Mouse (Mus musculus) heart, embryonic 10.5 days (tissue): ENCODE data around the gene Pcid2. TPM values are rescaled to one million over a fixed set of nuclear protein-coding genes. Genes with fewer than 3 reads are reported as not detected.

ENCODE experiments used
- DNase-seq: peaks from one replicate; pipeline ENCODE4 v3.0.0-alpha.2; 2017; ENCODE audit warnings: low spot score
- H3K27ac ChIP-seq: fragments of 300-500 bp; sonication (generic); 2 replicates; pipeline ENCODE4 v1.5.1; 2016; ENCODE audit warnings: mild to moderate bottlenecking
- H3K27me3 ChIP-seq: fragments of 300-500 bp; sonication (generic); 2 replicates; pipeline ENCODE4 v1.6.1; 2016; ENCODE audit warnings: mild to moderate bottlenecking; ENCODE audit not compliant: poor library complexity, insufficient read depth, severe bottlenecking
- H3K36me3 ChIP-seq: fragments of 300-500 bp; sonication (generic); 2 replicates; pipeline ENCODE4 v1.6.1; 2016; ENCODE audit warnings: mild to moderate bottlenecking, moderate library complexity
- H3K4me1 ChIP-seq: fragments of 300-500 bp; sonication (generic); 2 replicates; pipeline ENCODE4 v1.6.1; 2016; ENCODE audit warnings: mild to moderate bottlenecking
- H3K4me3 ChIP-seq: fragments of 300-500 bp; sonication (generic); 2 replicates; pipeline ENCODE4 v1.5.1; 2016; ENCODE audit warnings: mild to moderate bottlenecking, moderate library complexity
- H3K9me3 ChIP-seq: fragments of 300-500 bp; sonication (generic); 2 replicates; pipeline ENCODE4 v1.6.1; 2016; ENCODE audit warnings: mild to moderate bottlenecking, moderate library complexity
- WGBS: fragments of 180-500 bp; shearing (Covaris S2); methylation state at CpG from one replicate; pipeline ENCODE4 v1.1.7; 2016; 5-methylcytosine and 5-hydroxymethylcytosine counted together
- polyA plus RNA-seq: library from polyadenylated mRNA; unstranded; fragments of >200 nt; fragmentation: Nextera tagmentation; extraction: Ambion mirVana; gene quantifications from 2 replicates; pipeline ENCODE4 v1.2.1, GENCODE M21; 2016

The Pcid2 gene
- polyA plus RNA-seq, 1 experiment from 2014 or later: 39.4 TPM

DNA sequence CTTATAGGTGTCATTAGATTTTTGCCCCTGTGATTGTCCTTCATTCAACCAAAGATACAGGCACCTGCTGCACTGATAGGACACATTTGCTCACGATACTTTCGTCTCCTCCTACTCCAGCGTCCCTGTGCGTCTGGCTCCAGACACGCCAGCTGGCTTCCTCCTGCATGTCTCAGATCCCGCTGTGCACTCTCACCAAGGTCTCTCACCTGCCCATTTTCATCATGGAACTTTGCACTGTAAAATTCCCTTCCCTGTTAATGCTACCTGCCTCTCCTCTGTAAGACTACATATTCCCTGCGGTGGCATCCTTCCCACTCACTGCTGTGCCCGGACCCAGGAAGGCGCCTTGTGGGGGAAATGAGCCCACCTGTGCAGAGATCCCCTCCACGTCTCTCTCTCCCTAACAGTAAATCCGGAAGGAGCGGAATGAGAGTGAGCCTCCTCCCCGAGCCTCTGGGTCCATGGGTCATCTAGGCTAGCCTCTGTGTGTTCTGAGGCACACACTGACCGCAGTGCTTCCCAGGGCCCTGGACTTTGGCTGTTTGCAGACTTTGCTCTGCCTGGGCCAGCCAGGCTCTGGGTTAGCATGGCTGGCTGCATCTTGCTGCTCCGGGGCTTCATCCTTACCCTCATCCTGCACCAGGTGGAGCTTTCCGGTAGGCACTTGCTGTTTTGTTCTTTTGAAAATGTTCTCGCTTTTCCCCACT is 44.7 kb downstream of the Pcid2 start, which contains the start of gene Proz:
TSS of gene Proz (plus strand) at position 474 of the 710 bp plus-strand sequence.
- no peaks in the 10 kb centered on the region for H3K36me3 ChIP-seq
- H3K9me3 ChIP-seq: no peaks in the 10 kb centered on the region
- no peak within 1 kb of the TSS for H3K27ac ChIP-seq
- H3K4me1 ChIP-seq: no peaks in the 10 kb centered on the region
- H3K4me3 ChIP-seq: no peak within 1 kb of the TSS
- no peak for DNase-seq
- 71% methylated on average over 17 of the region's 17 CpGs for WGBS
- H3K27me3 ChIP-seq: 0 out of 2 replicates have a peak, but pooled peaks cover 4% of the 10 kb centered on the region

DNA sequence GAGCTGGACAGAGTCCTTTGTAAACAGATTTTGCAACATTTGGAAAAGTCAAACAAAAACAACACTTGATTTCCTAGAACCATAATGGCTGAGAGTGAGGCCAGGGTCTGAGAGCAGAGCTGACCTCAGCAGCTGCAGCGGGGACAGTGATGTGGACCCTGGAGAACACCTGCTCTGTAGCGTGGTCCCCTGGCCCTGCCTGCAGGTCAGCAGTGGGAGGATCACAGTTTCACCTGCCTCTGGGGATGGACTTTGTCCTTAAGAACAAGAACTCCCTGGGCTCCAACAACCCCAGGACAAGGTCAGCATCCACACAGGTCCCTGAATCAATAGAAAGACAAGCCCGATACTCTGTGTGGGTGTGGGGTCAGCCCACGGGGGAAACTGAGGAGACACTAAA is 47.9 kb downstream of the Pcid2 start:
- Histone ChIP-seq H3K36me3 (no peaks in the 10 kb centered on the region), H3K4me3 (no peak overlapping the region), H3K9me3 (no peaks in the 10 kb centered on the region), H3K27ac (no peak overlapping the region), H3K27me3 (no peaks in the 10 kb centered on the region), H3K4me1 (no peaks in the 10 kb centered on the region)
- 86% methylated on average over 4 of the region's 4 CpGs for WGBS
- no peak for DNase-seq

DNA sequence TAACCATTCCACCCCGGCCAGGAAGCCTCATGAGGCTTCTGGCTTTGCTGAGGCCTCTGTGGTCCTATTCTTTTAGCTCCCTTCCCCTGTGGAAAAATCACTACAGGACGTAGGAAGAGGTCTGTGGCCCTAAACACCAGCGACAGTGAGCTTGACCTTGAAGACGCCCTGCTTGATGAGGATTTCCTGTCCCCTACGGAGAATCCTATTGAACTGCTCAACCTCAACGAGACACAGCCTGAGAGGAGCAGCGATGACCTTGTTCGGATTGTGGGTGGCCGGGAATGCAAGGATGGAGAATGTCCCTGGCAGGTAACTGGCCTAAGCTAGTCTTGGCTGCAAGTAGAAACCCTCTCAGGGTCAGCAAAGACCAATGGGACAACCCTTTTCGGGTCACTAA is 54.7 kb downstream of the Pcid2 start:
- H3K4me1 ChIP-seq: no peaks in the 10 kb centered on the region
- no peak for DNase-seq
- no peaks in the 10 kb centered on the region for H3K36me3 ChIP-seq
- no peak overlapping the region for H3K27ac ChIP-seq
- H3K9me3 ChIP-seq: no peaks in the 10 kb centered on the region
- H3K4me3 ChIP-seq: no peak overlapping the region
- H3K27me3 ChIP-seq: peaks cover 6% of the 10 kb centered on the region; the same call in 1 of the 2 replicates
- WGBS: 80% methylated on average over 10 of the region's 10 CpGs

DNA sequence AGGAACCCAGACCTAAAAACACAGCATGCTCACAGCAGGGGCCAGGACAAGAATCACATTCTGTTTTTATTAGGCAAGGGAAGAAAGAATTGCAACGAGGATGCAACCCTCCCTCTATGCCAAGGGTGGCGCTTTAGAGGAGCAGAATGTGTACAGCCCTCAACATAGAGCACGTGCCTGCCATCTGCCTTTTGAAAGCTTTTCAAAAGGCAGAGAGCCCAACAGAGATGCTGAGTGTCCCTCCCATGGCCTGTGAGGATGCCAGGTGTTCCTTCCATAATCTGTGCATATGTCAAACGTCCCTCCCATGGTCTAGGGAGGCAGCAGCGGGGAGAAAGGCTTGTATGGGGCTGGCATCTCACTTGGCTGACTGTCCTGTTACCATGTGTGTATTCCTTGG is 57.6 kb downstream of the Pcid2 start:
- no peaks in the 10 kb centered on the region for H3K4me1 ChIP-seq
- DNase-seq: no peak
- H3K36me3 ChIP-seq: no peaks in the 10 kb centered on the region
- WGBS: 66% methylated on average over 5 of the region's 5 CpGs
- no peak overlapping the region for H3K4me3 ChIP-seq
- peaks cover 6% of the 10 kb centered on the region; the same call in 1 of the 2 replicates for H3K27me3 ChIP-seq
- no peaks in the 10 kb centered on the region for H3K9me3 ChIP-seq
- no peak overlapping the region for H3K27ac ChIP-seq

- no peak for DNase-seq
- no peaks in the 10 kb centered on the region for H3K36me3 ChIP-seq
- no peaks in the 10 kb centered on the region for H3K27me3 ChIP-seq
- 89% methylated on average over 4 of the region's 4 CpGs for WGBS
- H3K4me3 ChIP-seq: no peak overlapping the region
- no peak overlapping the region for H3K27ac ChIP-seq
- no peaks in the 10 kb centered on the region for H3K9me3 ChIP-seq
- peaks cover 28% of the 10 kb centered on the region for H3K4me1 ChIP-seq
Measured at GRCm38 (mm10) chr8:13041459-13041858, 63.8 kb downstream of the Pcid2 start.

DNA sequence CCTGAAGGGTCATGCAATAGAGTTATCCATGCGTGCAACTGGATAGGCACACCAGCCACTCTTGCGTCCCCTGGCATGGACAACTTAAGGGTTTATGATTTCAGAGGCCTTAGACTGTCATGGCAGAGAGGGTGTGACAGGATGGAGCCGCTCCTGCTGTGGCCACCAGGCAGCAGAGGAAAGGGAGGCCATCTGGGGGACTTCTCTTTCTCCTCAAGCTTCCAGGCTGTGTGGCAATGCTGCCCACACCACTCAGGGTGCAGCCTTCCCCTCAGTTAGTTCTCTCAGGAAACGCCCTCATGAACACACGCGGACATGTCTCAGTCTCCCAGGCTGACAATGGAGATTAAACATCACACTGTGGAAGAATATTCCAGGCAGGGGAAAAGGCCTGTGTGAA is 66.2 kb downstream of the Pcid2 start:
- no peak for DNase-seq
- no peaks in the 10 kb centered on the region for H3K36me3 ChIP-seq
- 78% methylated on average over 6 of the region's 6 CpGs for WGBS
- no peaks in the 10 kb centered on the region for H3K9me3 ChIP-seq
- no peaks in the 10 kb centered on the region for H3K27me3 ChIP-seq
- peaks cover 38% of the 10 kb centered on the region for H3K4me1 ChIP-seq
- no peak overlapping the region for H3K4me3 ChIP-seq
- no peak overlapping the region for H3K27ac ChIP-seq

GRCm38 (mm10) chr8:13037569-13037968 is 67.7 kb downstream of the Pcid2 start:
- Histone ChIP-seq H3K4me3 (no peak overlapping the region), H3K27ac (peak overlapping the region; percentile 78), H3K36me3 (no peaks in the 10 kb centered on the region), H3K4me1 (peaks cover 38% of the 10 kb centered on the region), H3K27me3 (no peaks in the 10 kb centered on the region), H3K9me3 (no peaks in the 10 kb centered on the region)
- WGBS: 24% methylated on average over 5 of the region's 5 CpGs
- DNase-seq: peak; percentile 82

DNA sequence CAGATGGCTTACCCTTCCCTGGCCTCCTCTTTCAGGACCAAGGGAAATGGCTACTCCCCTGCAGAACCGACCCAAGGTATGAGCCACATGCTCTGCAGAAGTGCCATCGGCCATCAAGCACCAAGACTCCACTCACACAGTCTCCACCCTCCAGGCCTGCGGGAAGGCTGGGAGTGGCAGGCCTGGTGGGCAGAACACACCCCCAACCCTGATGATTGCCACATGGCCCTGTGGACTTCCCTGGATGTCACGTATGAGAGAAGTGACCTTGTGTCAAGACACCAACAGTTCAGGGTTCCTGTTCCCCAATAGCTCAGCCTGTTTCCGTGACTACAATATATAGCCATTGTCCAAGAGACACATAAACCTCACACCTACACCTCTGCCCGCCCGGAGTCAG is 68.2 kb downstream of the Pcid2 start, which contains the start of gene F10:
TSS of gene F10 (plus strand) at position 294 of the 400 bp plus-strand sequence.
- WGBS: 54% methylated on average over 7 of the region's 7 CpGs
- no peak for DNase-seq
- no peaks in the 10 kb centered on the region for H3K36me3 ChIP-seq
- H3K27me3 ChIP-seq: no peaks in the 10 kb centered on the region
- no peaks in the 10 kb centered on the region for H3K9me3 ChIP-seq
- peak within 1 kb of the TSS; percentile 78 for H3K27ac ChIP-seq
- peaks cover 38% of the 10 kb centered on the region for H3K4me1 ChIP-seq
- H3K4me3 ChIP-seq: no peak within 1 kb of the TSS

GRCm38 (mm10) chr8:13036346-13036812 is 68.9 kb downstream of the Pcid2 start:
- H3K4me1 ChIP-seq: peaks cover 38% of the 10 kb centered on the region
- peak overlapping the region; percentile 78 for H3K27ac ChIP-seq
- no peak overlapping the region for H3K4me3 ChIP-seq
- no peaks in the 10 kb centered on the region for H3K9me3 ChIP-seq
- no peaks in the 10 kb centered on the region for H3K36me3 ChIP-seq
- 74% methylated on average over 10 of the region's 10 CpGs for WGBS
- DNase-seq: no peak
- H3K27me3 ChIP-seq: no peaks in the 10 kb centered on the region

- WGBS: 77% methylated on average over 5 of the region's 5 CpGs
- H3K36me3 ChIP-seq: no peaks in the 10 kb centered on the region
- no peak for DNase-seq
- H3K27ac ChIP-seq: no peak overlapping the region
- H3K27me3 ChIP-seq: 0 out of 2 replicates have a peak, but pooled peaks cover 4% of the 10 kb centered on the region
- H3K9me3 ChIP-seq: no peaks in the 10 kb centered on the region
- H3K4me3 ChIP-seq: no peak overlapping the region
- H3K4me1 ChIP-seq: peaks cover 21% of the 10 kb centered on the region
Measured at GRCm38 (mm10) chr8:13028482-13028881, 76.8 kb downstream of the Pcid2 start.

GRCm38 (mm10) chr8:13027615-13028014 is 77.6 kb downstream of the Pcid2 start:
- H3K4me1 ChIP-seq: peaks cover 21% of the 10 kb centered on the region
- H3K27ac ChIP-seq: no peak overlapping the region
- DNase-seq: no peak
- no peaks in the 10 kb centered on the region for H3K36me3 ChIP-seq
- 83% methylated on average over 5 of the region's 5 CpGs for WGBS
- H3K9me3 ChIP-seq: no peaks in the 10 kb centered on the region
- no peak overlapping the region for H3K4me3 ChIP-seq
- 0 out of 2 replicates have a peak, but pooled peaks cover 4% of the 10 kb centered on the region for H3K27me3 ChIP-seq
